Mouse (Mus musculus) midbrain, embryonic 12.5 days (tissue): ENCODE data around the gene Edf1. TPM values are rescaled to one million over a fixed set of nuclear protein-coding genes. Genes with fewer than 3 reads are reported as not detected.
A peak's percentile ranks its signal among the peaks of the same experiment; 100 is the strongest.

ENCODE experiments used
- ATAC-seq: fragments of 200-750 bp; cut with Nextera tagmentation; 2 replicates; pipeline ENCODE4 v1.8.0; 2017; ENCODE audit warnings: low read depth, moderate TSS enrichment, moderate library complexity; ENCODE audit not compliant: low FRiP score
- H3K27ac ChIP-seq: fragments of 300-500 bp; sonication (generic); replicated peaks from 2 replicates; pipeline ENCODE4 v1.5.1; 2016; ENCODE audit warnings: mild to moderate bottlenecking
- H3K27me3 ChIP-seq: fragments of 300-500 bp; sonication (generic); 2 replicates; pipeline ENCODE4 v1.6.1; 2016; ENCODE audit warnings: mild to moderate bottlenecking
- H3K36me3 ChIP-seq: fragments of 300-500 bp; sonication (generic); 2 replicates; pipeline ENCODE4 v1.6.1; 2016
- H3K4me1 ChIP-seq: fragments of 300-500 bp; sonication (generic); 2 replicates; pipeline ENCODE4 v1.6.1; 2016
- H3K4me2 ChIP-seq: fragments of 300-500 bp; sonication (generic); replicated peaks from 2 replicates; pipeline ENCODE4 v1.6.1; 2016; ENCODE audit warnings: mild to moderate bottlenecking, moderate library complexity
- H3K4me3 ChIP-seq: fragments of 300-500 bp; sonication (generic); 2 replicates; pipeline ENCODE4 v1.5.1; 2016; ENCODE audit warnings: mild to moderate bottlenecking
- H3K9ac ChIP-seq: fragments of 300-500 bp; sonication (generic); replicated peaks from 2 replicates; pipeline ENCODE4 v1.6.1; 2016; ENCODE audit warnings: mild to moderate bottlenecking, moderate library complexity
- H3K9me3 ChIP-seq: fragments of 300-500 bp; sonication (generic); 2 replicates; pipeline ENCODE4 v1.6.1; 2016; ENCODE audit warnings: mild to moderate bottlenecking
- WGBS: fragments of 180-500 bp; shearing (Covaris S2); methylation state at CpG from one replicate; pipeline ENCODE4 v1.1.7; 2016; 5-methylcytosine and 5-hydroxymethylcytosine counted together
- polyA plus RNA-seq: library from polyadenylated mRNA; unstranded; fragments of >200 nt; fragmentation: Nextera tagmentation; extraction: Ambion mirVana; gene quantifications from 2 replicates; pipeline ENCODE4 v1.2.1, GENCODE M21; 2016

Gene Edf1
- polyA plus RNA-seq, 1 experiment from 2014 or later: 362 TPM

DNA sequence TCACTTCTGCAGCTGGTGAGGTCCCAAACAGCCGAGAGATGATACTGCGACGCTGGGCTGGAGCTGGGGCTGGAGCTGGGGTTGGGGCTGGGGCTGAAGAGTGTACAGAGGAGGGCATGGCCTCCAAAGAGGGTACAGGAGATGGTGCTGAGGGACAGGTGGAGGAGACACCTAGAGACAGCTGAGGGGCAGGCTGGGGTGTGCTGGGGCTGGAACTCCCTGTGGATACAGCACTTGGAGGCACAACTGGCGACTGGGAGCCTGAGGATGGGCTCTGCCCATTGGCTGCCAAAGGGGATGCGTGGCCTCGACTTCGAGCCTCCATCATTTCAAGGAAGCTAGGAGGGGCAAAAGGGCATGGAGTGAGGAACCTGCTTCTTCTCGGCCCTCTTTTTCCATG, 29.6 kb downstream of the Edf1 start:
- no peak overlapping the region for H3K27ac ChIP-seq

GRCm38 (mm10) chr2:25588227-25588907, 30.7 kb downstream of the Edf1 start:
- no peaks in the 10 kb centered on the region for H3K9me3 ChIP-seq
- ATAC-seq: no peak
- H3K36me3 ChIP-seq: peaks cover 90% of the 10 kb centered on the region
- WGBS: 93% methylated on average over 8 of the region's 8 CpGs
- H3K4me1 ChIP-seq: no peaks in the 10 kb centered on the region
- no peak overlapping the region for H3K4me2 ChIP-seq
- no peak overlapping the region for H3K9ac ChIP-seq
- no peak overlapping the region for H3K27ac ChIP-seq
- H3K27me3 ChIP-seq: no peaks in the 10 kb centered on the region
- no peak overlapping the region for H3K4me3 ChIP-seq

More for the DNA sequence above, 29.6 kb downstream of the Edf1 start:
- Histone ChIP-seq H3K4me2 (no peak overlapping the region), H3K9ac (no peak overlapping the region), H3K9me3 (no peaks in the 10 kb centered on the region), H3K4me1 (peaks cover 7% of the 10 kb centered on the region), H3K36me3 (peaks cover 85% of the 10 kb centered on the region), H3K4me3 (no peak overlapping the region), H3K27me3 (no peaks in the 10 kb centered on the region; the same call in 1 of the 2 replicates)
- 89% methylated on average over 8 of the region's 8 CpGs for WGBS
- no peak for ATAC-seq

GRCm38 (mm10) chr2:25591863-25592262, 34.2 kb downstream of the Edf1 start:
- H3K27me3 ChIP-seq: no peaks in the 10 kb centered on the region
- no peaks in the 10 kb centered on the region for H3K4me1 ChIP-seq
- no peaks in the 10 kb centered on the region for H3K9me3 ChIP-seq
- H3K4me3 ChIP-seq: no peak overlapping the region
- no peak for ATAC-seq
- no peak overlapping the region for H3K27ac ChIP-seq
- H3K4me2 ChIP-seq: no peak overlapping the region
- 89% methylated on average over 2 of the region's 2 CpGs for WGBS
- peaks cover 87% of the 10 kb centered on the region for H3K36me3 ChIP-seq
- no peak overlapping the region for H3K9ac ChIP-seq

- no peaks in the 10 kb centered on the region for H3K4me1 ChIP-seq
- H3K4me2 ChIP-seq: no peak overlapping the region
- H3K4me3 ChIP-seq: no peak overlapping the region
- WGBS: 98% methylated on average over 5 of the region's 5 CpGs
- H3K9ac ChIP-seq: no peak overlapping the region
- no peaks in the 10 kb centered on the region for H3K9me3 ChIP-seq
- peaks cover 94% of the 10 kb centered on the region for H3K36me3 ChIP-seq
- no peak overlapping the region for H3K27ac ChIP-seq
- no peak for ATAC-seq
- no peaks in the 10 kb centered on the region for H3K27me3 ChIP-seq
These were observed 39.3 kb downstream of the Edf1 start for GRCm38 (mm10) chr2:25596765-25597510.

GRCm38 (mm10) chr2:25598749-25599148, 41.1 kb downstream of the Edf1 start:
- Histone ChIP-seq H3K9me3 (no peaks in the 10 kb centered on the region), H3K9ac (no peak overlapping the region), H3K36me3 (peaks cover 80% of the 10 kb centered on the region), H3K4me2 (no peak overlapping the region), H3K4me3 (no peak overlapping the region), H3K27ac (no peak overlapping the region), H3K4me1 (no peaks in the 10 kb centered on the region), H3K27me3 (no peaks in the 10 kb centered on the region)
- 90% methylated on average over 1 of the region's 1 CpGs for WGBS
- ATAC-seq: no peak

DNA sequence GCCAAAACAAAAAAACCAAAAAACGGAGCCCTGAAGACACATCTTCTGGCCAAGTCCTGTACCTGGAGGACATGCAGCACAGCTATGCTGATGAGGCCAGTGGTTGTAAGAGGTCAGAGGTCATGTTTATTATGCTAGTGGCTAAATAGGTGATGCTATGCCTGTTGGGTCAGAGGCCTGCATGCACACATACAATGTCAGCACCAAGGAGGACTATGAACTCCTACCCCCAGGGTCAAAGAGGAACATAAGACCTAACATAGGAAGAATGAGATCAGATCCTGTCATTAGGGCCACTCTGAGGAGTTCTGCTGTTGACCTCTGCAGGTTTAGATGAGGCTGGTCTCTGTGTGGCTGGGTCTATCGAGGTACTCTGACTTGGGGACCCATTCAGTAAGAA, 42.4 kb downstream of the Edf1 start:
- peaks cover 73% of the 10 kb centered on the region for H3K36me3 ChIP-seq

GRCm38 (mm10) chr2:25602526-25602925, 44.9 kb downstream of the Edf1 start:
- H3K4me1 ChIP-seq: peaks cover 14% of the 10 kb centered on the region
- peaks cover 48% of the 10 kb centered on the region for H3K36me3 ChIP-seq
- H3K27me3 ChIP-seq: no peaks in the 10 kb centered on the region
- no peak overlapping the region for H3K4me3 ChIP-seq
- no peak overlapping the region for H3K27ac ChIP-seq
- H3K9me3 ChIP-seq: no peaks in the 10 kb centered on the region
- no peak for ATAC-seq
- 94% methylated on average over 5 of the region's 5 CpGs for WGBS
- no peak overlapping the region for H3K9ac ChIP-seq
- no peak overlapping the region for H3K4me2 ChIP-seq

More for the DNA sequence above, 42.4 kb downstream of the Edf1 start:
- ATAC-seq: no peak
- Histone ChIP-seq H3K27ac (no peak overlapping the region), H3K4me2 (no peak overlapping the region), H3K9me3 (no peaks in the 10 kb centered on the region), H3K9ac (no peak overlapping the region), H3K4me3 (no peak overlapping the region), H3K4me1 (no peaks in the 10 kb centered on the region), H3K27me3 (no peaks in the 10 kb centered on the region)
- WGBS: 96% methylated on average over 2 of the region's 2 CpGs

GRCm38 (mm10) chr2:25607761-25608622, 50.3 kb downstream of the Edf1 start, which contains the start of gene Rabl6:
Gene Rabl6 (minus strand): TSS chr2:25608521.
- WGBS: under 1% methylated on average over 80 of the region's 80 CpGs

DNA sequence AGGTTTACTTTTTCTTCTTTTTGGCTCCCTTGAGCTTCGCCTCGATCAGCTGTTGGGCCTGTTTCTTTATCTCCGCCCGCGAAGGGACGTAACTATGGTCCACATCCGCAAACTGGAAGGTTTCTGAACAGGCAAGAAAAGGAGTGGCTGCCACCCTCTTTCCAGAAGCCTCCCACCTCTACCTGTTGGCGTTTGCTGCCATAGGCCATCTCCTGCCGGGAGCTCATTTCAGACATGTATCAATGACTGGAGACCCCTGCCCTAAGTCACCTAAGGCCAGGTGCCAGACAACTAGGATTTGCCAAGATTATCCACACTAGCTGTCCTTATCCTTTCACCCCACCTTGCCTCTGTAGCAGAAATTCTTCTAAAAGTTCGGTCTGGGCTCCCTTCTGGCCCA, 51.0 kb downstream of the Edf1 start:
- Histone ChIP-seq H3K27me3 (peaks cover 26% of the 10 kb centered on the region), H3K36me3 (no peaks in the 10 kb centered on the region), H3K9me3 (no peaks in the 10 kb centered on the region), H3K27ac (peak overlapping the region; percentile 94; the same call in 1 of the 2 replicates), H3K4me2 (peak overlapping the region; percentile 71), H3K9ac (peak overlapping the region; percentile 97; the same call in 1 of the 2 replicates), H3K4me3 (peak overlapping the region; percentile 98), H3K4me1 (peaks cover 19% of the 10 kb centered on the region)
- WGBS: 70% methylated on average over 10 of the region's 10 CpGs
- ATAC-seq: peak; percentile 11; the same call in 1 of the 2 replicates

More at GRCm38 (mm10) chr2:25607761-25608622, 50.3 kb downstream of the Edf1 start, which contains the start of gene Rabl6:
- Histone ChIP-seq H3K9me3 (no peaks in the 10 kb centered on the region), H3K9ac (peak within 1 kb of the TSS; percentile 97), H3K4me1 (peaks cover 19% of the 10 kb centered on the region), H3K27ac (peak within 1 kb of the TSS; percentile 94), H3K4me3 (peak within 1 kb of the TSS; percentile 98), H3K4me2 (peak within 1 kb of the TSS; percentile 71), H3K36me3 (no peaks in the 10 kb centered on the region), H3K27me3 (peaks cover 23% of the 10 kb centered on the region)
- ATAC-seq: peak; percentile 91
